Mouse (Mus musculus) lung, postnatal 0 days (tissue): ENCODE measurements around the gene Gpr180.

Source experiments
- CTCF ChIP-seq: IDR thresholded peaks from 2 replicates; pipeline ENCODE4 v1.5.1; 2016; ENCODE audit warnings: antibody characterized with exemption, mild to moderate bottlenecking
- EP300 ChIP-seq: IDR thresholded peaks from 2 replicates; pipeline ENCODE4 v1.6.1; 2016; ENCODE audit warnings: antibody characterized with exemption, mild to moderate bottlenecking, control low read depth

DNA sequence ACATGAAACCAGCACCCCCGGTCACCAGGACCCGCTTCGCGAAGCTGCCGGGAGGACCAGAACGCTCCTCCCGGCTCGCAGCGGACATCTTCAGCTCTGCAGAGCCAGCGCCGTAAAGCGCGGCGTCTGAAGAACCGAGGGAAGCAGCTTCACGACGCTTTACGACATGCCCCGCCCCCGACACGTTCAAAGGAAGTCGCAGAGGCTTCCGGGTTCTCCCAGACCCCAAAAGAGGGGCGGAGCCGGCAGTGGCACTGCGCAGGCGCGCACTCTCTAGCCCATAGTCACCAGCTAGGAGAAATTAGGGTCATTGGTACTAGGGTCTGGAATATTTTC, 4.3 kb upstream of the Gpr180 start, which contains the start of gene Tgds:
- TF ChIP-seq EP300: no peak
- TF ChIP-seq CTCF: no peak
